Mouse (Mus musculus) left cerebral cortex, postnatal 10 days (tissue): Measurements from ENCODE around the gene Rap1gds1. TPM values are rescaled to one million over a fixed set of nuclear protein-coding genes. Genes with fewer than 3 reads are reported as not detected.

Experiments used
- DNase-seq, 2 experiments: peaks; one replicate each; pipeline ENCODE4 v3.0.0; 2021 to 2022; ENCODE audit warnings: low spot score in 2 of 2, mixed read lengths in 1 of 2; ENCODE audit errors: extremely low spot score in 1 of 2
- intact Hi-C: fragments of 180-260 bp; cut with DNase I; formaldehyde crosslinking; loops from one replicate; pipeline ENCODE4 v1.15.1; 2025
- total RNA-seq, 2 experiments: library from RNA; stranded (reverse); gene quantifications; 2 replicates each; pipeline ENCODE4 v1.2.3; 2021

Rap1gds1 gene
- total RNA-seq: 100 to 1,000 TPM; 270 to 280 TPM

DNA sequence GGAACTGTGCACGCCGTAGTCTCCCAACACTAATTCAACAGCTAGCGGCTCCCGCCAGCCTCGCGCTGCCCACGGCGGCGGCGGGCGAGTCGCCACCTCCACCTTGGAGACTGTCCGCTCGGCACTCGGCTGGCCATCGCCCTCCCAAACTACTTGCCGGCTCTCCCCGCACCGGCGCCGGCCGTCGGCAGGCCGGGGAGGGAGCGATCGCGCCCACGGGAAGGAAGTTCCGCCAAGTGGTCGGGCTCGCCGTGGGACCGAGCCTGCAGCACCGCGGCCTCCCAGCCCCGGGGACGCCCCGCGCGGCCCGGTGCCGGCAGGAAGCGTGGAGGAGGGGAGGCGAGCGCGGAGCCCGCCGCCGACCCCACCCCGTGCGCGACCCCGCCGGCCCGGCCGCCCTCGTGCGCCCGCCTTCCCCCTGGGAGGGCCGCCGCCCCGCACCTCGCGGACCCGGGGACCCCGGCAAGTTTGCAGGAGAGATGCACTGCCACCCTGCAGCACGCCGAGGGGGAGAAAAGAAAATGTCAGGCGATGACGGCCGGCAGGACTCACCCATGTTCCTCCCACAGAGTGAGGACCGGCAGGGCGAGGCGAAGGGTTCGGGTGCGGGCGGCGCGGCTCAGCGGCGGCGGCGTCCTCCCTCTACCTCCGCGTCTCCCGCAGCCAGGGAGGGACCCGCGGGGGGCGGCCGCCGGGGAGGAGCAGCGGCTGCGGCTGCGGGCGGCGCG lies at the start of gene Rap1gds1:
Gene Rap1gds1, minus strand, starts transcription at position 718 of the 728 bp plus-strand sequence.
- intact Hi-C loops: loop anchor here (10.0 kb wide), 2 partner anchors 120 to 330 kb away; partner anchors contain the start of gene Tspan5
- DNase-seq: peak; percentile 48 to 85

DNA sequence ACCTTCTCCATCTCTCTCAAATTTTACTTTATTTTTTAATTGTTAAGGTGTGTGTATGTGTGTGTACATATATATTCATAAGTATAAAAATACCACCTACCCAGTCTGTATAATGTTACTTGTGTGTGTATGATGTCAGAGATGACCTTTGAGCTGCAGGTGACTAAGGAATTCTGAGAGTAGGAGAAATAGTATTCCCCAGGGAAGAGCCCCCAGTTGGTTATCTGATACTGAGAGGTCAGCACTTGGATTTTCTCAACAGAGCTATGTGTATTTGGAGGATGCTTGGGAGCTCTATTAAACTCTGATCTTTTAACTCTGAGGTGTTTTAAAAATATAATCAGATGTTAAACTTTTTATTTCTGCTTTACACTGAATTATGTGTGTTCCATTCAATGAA lies 43.4 kb upstream of the Rap1gds1 start:
- DNase-seq: no peak
- intact Hi-C loops: no loop called here

DNA sequence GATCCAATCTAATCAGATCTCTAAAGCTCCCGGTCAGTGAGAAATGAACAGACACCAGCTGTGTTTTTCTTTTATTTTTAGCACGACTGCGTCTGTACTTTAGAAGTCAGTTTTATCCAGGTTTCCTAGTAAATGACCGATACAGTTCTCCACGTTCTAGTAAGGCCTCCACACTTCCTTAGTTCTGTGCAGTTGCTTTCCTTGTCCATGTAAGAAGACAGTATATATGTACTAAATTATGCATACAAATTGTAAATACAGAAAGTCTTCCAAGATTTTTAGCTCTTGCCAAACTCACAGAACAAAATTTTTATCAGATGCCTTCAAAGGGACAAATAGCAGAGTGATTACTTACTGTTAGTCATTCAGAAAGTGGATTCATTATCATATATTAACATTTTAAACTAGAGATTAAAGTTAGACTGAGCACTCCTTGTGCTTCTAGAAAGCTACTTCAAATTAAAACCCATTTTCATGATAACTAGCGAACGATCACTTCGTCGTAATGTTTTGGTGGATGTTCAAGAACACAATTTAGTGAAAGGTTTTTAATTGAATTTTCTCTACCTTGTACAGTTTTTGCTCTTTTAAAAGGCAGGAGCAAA lies 41.8 kb upstream of the Rap1gds1 start:
- intact Hi-C loops: no loop called here
- no peak for DNase-seq

DNA sequence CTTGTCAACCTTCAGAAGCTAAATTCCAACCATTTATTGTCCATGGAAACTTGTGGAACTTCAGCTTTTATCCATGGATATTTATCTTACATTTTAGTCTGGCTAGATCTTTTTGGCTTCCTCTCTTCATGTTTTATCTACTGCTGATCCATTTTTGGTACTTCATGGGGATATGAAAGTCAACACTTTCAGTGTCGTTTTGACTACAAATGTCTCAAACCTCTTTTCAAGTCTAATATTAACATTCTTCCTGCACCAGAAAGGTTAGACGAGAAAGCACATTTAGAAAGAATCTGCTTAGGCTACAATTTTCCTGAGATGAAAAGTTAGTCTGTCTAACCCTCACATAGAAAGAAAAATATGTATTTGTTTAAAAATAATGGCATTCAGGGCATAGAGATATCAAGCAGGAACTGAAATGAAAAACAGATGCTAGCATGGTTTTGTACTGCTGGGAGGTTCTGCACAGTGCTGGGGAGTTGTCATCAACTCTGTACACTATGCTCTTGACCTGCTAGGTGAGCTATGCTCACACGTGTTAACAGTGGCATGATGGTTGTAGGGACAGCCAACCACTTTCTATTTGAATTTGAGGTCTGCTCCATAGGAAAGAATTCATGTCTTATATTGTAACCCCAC lies 37.5 kb upstream of the Rap1gds1 start:
- DNase-seq: no peak
- intact Hi-C loops: no loop called here

DNA sequence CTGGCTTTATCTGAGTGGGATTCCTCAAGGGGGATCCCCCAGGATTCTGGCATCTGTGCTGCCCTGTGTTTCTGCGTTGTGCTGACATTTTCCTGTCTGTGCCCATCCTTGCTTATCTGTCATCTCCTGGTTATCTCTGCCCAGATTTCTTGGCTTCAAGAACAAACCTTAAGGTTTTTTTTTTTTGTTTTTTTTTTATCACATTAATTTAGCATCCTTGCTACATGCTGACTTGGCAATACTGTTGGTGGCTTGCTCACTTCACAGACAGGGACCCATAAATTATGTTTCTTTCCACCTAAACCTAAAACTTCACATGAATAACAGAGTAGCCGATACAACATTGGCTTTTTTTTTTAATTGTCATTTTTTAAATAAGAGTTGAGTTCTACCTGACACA lies 36.9 kb upstream of the Rap1gds1 start:
- intact Hi-C loops: no loop called here

DNA sequence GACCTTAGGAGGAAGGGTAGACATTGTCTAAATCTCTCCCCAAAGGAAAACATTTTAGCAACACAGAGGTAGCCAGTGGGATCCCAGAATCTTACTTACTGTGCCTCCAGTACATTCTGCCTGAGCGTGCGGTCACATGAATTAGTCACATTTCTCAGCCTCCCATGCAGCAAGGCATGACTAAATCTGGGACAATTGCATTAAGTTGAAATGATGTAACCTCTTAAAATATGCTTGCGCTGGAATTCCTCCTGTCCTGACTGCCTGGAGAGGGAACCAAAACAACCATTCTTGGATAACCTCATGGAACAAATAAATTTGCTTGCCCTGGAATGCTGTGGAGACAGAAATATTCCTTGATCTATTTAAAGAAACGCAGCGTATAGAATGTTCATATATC lies 33.2 kb upstream of the Rap1gds1 start:
- intact Hi-C loops: no loop called here
- DNase-seq: no peak

More for the DNA sequence above, 36.9 kb upstream of the Rap1gds1 start:
- DNase-seq: no peak

DNA sequence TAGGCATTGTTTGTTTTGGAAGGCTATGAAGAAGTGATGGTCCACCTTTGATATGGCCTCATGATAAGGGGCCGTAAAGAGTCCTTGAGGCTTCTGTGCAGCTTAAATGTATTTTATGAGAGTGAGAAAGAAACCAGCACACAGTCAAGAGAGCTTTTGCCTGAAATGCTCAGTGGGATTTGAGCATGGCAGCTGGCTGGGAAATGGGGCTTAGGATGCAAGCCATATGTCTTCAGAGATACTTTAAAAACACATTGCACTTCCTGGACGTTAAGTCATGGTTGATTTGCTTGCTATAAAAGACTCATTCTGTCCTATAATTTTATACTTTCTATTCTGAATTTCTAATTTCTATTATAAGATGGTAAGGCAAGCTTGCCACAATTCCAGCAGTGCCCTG lies 28.9 kb upstream of the Rap1gds1 start:
- peak in 1 of 2 experiments; percentile 43 for DNase-seq
- intact Hi-C loops: no loop called here

DNA sequence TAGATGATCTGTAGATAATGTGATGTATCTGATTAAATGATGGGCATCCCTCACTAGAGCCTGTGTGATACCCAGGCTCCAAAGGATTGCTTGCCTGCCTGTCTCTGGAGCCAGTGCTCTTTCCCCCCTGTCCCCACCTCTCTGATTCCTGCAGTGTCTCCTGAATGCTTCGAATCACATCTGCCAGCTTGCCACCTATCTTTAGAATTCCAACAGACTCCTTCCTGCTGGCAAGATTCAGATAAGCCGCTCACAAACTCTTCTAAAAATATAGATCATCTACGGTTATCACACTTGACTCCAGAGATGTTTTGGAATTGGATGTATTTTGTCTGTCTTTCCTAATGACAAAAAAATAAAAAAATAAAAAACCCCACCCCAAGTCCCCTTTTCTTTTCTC lies 28.3 kb upstream of the Rap1gds1 start:
- intact Hi-C loops: no loop called here
- DNase-seq: peak in 1 of 2 experiments; percentile 8

DNA sequence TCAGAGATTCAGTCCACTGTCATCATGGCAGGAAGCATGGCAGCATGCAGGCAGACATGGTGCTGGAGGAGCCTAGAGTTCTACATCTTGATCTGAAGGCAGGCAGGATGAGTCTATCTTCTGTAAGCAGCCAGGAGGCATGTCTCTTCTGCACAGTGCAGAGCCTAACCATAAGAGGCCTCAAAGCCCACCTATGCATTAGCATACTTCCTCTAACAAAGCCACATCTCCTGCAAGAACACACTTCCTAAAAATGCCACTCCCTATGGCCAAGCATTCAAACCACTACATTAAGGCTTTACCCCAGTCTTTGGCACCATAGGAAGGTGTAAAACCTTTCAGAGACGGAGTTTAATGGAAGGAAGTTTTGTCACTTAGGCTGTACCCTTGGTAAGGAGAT lies 26.9 kb upstream of the Rap1gds1 start:
- intact Hi-C loops: no loop called here
- no peak for DNase-seq

DNA sequence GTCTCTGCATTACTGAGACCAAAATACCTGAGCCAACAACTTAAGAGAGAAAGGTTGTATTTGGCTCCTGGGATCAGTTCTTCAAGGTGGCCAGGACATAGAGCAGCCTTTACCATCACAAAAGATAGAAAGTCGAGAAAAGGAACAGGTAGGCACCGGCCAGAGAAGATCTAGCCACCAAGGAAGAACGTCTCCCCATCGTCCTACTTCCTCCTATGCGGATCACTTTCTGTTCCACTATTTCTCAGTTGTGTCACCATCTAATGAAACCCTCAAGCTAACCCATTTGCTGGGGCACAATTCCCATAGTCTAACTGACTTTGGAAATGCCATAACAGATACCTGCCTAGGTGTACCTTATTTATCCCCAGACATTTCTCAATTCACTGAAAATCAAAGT lies 24.3 kb upstream of the Rap1gds1 start:
- intact Hi-C loops: no loop called here
- DNase-seq: no peak

DNA sequence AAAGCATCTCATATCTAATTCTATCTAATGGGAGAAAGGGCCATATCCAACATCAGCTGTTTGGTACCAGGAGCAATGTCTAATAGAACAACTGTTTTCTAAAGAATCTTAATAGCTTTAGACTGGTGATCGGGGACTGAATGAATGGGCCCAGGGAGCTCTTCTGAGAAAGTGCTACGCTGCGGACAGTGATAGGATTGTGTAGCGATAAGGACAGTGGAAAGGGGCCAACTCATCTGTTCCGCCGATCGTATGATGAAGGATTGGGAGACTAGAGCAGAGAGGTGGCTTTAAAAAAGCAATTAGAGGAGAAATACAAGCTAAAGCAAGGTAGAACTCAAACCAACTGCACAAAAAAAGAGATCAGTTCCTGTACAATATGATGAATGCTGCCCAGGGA lies 20.9 kb upstream of the Rap1gds1 start:
- intact Hi-C loops: no loop called here

DNA sequence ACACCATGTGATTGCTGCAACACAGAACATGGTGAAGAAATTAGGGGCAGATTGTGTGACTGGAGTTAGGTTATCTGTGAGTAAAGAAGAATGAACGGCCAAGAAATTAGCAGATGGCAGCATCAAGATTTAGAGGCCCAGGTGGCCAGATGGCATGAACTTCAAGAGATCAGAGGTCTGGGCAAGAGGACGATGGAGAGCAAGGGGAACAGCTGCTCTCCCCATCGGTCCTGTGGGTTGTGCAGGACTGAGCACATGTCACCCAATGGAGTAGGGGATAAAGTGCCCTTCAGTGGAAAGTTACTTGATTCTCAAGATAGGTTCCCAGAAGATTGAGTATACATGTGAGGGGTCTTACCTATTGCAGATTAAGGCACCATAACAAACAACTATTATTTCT lies 13.5 kb upstream of the Rap1gds1 start:
- DNase-seq: no peak

More for the DNA sequence above, 20.9 kb upstream of the Rap1gds1 start:
- DNase-seq: no peak

DNA sequence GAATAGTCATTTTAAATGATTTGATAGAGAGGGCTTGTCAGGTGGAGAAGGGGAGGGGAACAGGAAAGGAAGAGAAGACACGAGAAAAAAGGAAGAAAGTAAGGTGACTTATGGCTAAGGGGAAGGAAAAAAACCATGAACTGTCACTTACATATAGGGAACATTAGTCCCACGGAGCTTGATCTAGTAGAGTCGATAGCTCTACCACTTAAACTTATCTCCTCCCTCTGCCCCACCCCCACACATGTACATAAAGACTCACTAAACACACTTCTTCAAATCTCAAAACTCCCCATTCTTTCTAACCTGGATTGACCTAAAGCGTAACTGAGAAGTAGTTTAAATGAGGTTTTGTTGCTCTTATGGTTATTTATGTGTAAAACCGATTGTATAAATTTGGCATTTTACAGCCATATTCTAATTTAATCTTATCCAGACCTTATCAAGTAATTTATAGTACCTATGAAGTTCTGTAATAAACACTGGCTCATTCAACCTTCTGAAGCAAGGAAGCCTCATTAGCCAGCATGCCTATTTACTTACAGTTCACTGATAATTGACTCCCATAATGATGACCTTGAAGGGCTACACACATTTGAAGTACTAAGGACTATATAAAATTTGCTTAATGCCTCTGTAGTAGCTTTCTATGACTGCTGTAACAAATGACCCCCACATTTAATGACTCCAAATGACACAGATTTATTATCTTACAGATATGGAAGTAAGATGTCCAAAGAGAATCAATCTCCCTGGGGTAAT lies 9.0 kb upstream of the Rap1gds1 start:
- no peak for DNase-seq
- intact Hi-C loops: no loop called here

More for the DNA sequence above, 13.5 kb upstream of the Rap1gds1 start:
- intact Hi-C loops: no loop called here

DNA sequence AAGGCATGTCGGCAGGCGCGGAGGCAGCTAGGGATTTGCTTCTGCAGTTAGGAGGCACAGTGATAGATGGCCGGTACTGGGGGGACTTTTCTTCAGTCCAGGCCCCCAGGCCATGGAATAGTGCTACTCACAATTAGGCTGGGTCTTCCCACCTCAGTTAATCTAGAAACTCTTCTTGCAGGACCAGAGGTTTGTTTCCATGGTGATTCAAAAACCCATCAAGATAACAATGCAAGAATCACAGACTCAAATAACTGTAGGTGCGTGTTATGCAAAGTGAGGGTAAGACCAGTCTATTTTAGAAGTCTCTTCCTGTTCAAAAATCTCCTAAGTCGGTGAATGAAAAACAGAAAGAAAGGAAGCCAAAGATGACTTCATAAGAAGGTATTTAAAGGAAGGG lies 4.8 kb upstream of the Rap1gds1 start:
- DNase-seq: no peak
- intact Hi-C loops: loop anchor here (10.0 kb wide), 2 partner anchors 115 to 335 kb away; partner anchors contain the start of gene Tspan5

DNA sequence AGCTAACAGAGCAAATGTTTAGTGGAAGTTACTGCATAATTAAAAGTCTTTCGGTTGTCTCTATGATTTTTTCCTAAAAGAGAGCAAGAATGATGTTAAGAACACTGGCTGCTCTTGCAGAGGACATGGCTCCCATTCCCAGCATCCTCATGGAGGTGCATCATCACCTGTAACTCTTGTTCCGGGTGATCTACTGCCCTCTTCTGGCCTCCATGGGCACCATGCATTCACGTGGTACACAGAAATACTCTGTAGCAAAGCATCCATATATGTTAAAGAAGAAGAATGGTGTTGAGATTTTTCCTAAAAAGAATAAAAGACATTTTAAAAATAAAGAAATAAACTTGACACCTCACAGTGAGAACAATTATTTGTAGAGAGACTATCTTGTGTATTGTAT lies 3.0 kb upstream of the Rap1gds1 start:
- intact Hi-C loops: loop anchor here (10.0 kb wide), 2 partner anchors 117 to 333 kb away; partner anchors contain the start of gene Tspan5

DNA sequence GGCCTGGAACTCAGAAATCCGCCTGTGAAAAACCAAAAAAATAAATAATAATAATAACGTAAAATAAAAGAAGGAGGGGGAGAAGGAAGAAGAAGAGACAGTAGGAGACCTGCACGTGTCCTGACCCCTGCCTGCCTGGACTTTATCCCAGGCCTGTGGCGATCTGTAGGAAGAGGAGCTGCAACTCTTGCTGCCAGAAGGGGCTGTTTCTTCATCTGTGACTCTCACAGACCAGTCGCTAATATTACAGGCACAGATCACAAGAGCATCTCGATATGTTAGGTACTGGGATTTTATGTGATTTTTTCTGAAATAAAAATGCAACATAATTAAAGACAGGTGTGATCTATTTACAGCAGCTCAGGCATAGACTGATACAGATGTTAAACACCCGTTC lies 1.1 kb upstream of the Rap1gds1 start:
- intact Hi-C loops: loop anchor here (10.0 kb wide), 2 partner anchors 119 to 331 kb away; partner anchors contain the start of gene Tspan5
- peak in 1 of 2 experiments; percentile 21 for DNase-seq

More for the DNA sequence above, 3.0 kb upstream of the Rap1gds1 start:
- no peak for DNase-seq

DNA sequence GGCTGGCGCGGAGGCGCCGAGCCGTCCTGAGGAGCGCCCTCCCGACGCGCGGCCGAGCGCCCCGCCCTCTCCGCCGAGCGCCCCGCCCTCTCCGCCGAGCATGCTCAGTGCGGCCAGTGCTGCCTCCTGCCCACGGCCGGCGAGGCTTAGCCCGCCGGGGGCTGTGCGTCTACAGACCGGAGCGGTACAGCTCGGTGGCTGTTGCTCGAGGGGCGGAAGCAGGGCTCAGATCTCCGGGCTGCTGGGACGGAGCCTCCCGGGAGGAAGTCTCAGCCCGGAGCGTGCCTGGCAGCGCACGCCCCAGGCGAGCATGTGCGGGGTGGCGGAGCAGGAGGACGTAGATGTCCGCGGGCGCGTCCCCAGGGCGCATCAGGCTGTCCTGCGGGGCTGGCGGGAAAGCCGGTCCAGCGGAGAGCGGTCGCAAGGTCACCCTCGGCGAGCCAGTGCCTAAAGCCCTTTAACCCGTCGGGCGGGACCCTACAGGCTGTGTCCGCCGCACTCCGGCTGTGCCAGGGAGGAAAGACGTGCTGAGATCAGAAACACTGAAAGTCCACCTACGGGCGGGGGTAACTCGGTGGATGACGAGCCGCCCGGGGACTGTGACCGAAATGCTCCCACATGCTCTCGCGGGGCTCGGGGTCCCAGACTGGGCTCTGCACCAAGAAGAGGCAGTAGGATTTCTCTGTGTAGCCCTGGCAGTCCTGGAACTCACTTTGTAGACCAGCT lies 495 bp upstream of the Rap1gds1 start:
- peak; percentile 76 to 94 for DNase-seq
- intact Hi-C loops: loop anchor here (10.0 kb wide), 2 partner anchors 119 to 331 kb away; partner anchors contain the start of gene Tspan5

DNA sequence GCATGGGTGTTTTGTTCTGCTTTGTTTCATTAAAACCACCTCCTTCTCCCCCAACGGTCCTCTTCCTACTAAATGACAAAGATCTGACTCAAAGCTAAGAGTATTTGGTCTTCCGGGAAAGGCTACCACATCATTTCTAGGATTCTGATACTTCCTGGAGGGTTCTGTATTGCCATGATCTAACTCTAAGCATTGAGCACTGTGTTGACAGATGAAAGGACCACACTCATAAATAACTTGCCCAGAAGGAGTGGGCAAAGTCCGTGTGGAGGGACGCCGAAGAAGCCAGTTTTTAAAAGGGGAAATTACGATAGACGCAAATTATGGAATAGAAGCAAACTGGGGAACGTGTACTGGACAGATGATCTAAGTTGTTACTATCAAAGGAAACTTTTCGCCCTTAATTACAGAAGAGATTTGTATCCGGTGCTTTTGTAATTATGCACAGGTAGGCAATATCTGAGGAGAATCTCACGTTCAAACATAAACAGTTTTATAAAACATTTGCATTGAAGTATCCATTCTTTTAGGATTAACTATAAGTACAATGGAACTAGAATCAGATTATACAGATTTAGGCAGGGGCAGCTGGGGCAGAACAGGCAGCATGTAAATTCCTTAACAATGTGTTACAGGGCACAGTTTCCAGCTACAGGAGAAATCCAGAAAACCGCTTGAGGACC lies 1.1 kb downstream of the Rap1gds1 start:
- intact Hi-C loops: loop anchor here (10.0 kb wide), 2 partner anchors 121 to 329 kb away; partner anchors contain the start of gene Tspan5
- DNase-seq: no peak
